Comparison of ENCODE assay signal across 17 mouse cellular contexts in genomic region chr19:40809858-40810257, GRCm38 (mm10). TPM values are rescaled to one million over a fixed set of nuclear protein-coding genes. Genes with fewer than 3 reads are reported as not detected.
DNase-seq lines count a peak whose midpoint lies in the region; ATAC-seq and TF ChIP-seq lines count a peak whose summit lies in the region.
"Had no signal": no experiment of that assay in that cellular context is flagged by ENCODE, and none has a peak within 500 bp of the region (broad histone marks: within the 10 kb centered on the region; RNA-seq: fewer than 3 reads in every experiment).

No protein-coding gene starts in this region.

- H3K27ac ChIP-seq in thymus, adult 2 months (ENCODE audit: control insufficient read depth, insufficient read depth, low read length): no peak overlapping the region
- no peak overlapping the region for H3K27ac ChIP-seq in midbrain, postnatal 0 days (ENCODE audit: low read depth, low read length)
- H3K27ac ChIP-seq: hindbrain, embryonic 14.5 days; limb, embryonic 15.5 days; stomach, postnatal 0 days had no signal

- TF ChIP-seq POLR2A in thymus, adult 2 months (IDR thresholded peaks at IDR 0.05; ENCODE audit: control insufficient read depth, extremely low read depth, insufficient read depth, low read length, poor library complexity): no peak

- no peaks in the 10 kb centered on the region for H3K27me3 ChIP-seq in thymus, adult 2 months (ENCODE audit: control insufficient read depth, insufficient read depth, low read length)
- no peaks in the 10 kb centered on the region for H3K27me3 ChIP-seq in midbrain, postnatal 0 days (ENCODE audit: insufficient read depth, low read length)
- H3K27me3 ChIP-seq: limb, embryonic 15.5 days; megakaryocyte, embryonic 14.5 days had no signal

- peak; percentile 91 for ATAC-seq in CD4-positive, CD25-positive, alpha-beta regulatory T cell, adult 4 months
- peak; percentile 88 to 91 for ATAC-seq in hematopoietic stem cell, adult 5-6 weeks (replicated peaks in 1 of 2; ENCODE audit: insufficient read depth in 1 of 2, low FRiP score in 2 of 2, low TSS enrichment in 1 of 2, low read depth in 1 of 2, poor library complexity in 2 of 2, severe bottlenecking in 2 of 2)
- no peak for ATAC-seq in midbrain, postnatal 0 days (ENCODE audit: low FRiP score)

- no peaks in the 10 kb centered on the region for H3K9me3 ChIP-seq in midbrain, postnatal 0 days (ENCODE audit: low read length)
- H3K9me3 ChIP-seq: limb, embryonic 15.5 days; megakaryocyte, embryonic 14.5 days had no signal

- H3K36me3 ChIP-seq in thymus, adult 2 months (ENCODE audit: control insufficient read depth, insufficient read depth, low read length): no peaks in the 10 kb centered on the region
- no peaks in the 10 kb centered on the region for H3K36me3 ChIP-seq in midbrain, postnatal 0 days (ENCODE audit: insufficient read depth, low read length)
- H3K36me3 ChIP-seq: limb, embryonic 15.5 days had no signal

- H3K4me3 ChIP-seq in thymus, adult 2 months (ENCODE audit: control insufficient read depth, insufficient read depth, low read length): no peak overlapping the region
- H3K4me3 ChIP-seq in midbrain, postnatal 0 days (ENCODE audit: low read depth, low read length): no peak overlapping the region
- H3K4me3 ChIP-seq: erythroblast, embryonic 14.5 days; limb, embryonic 15.5 days; megakaryocyte, embryonic 14.5 days had no signal

- H3K4me2 ChIP-seq in midbrain, postnatal 0 days (ENCODE audit: low read depth, low read length, poor library complexity, severe bottlenecking): no peak overlapping the region
- H3K4me2 ChIP-seq: hindbrain, embryonic 14.5 days; limb, embryonic 15.5 days had no signal

- no peak for TF ChIP-seq CTCF in thymus, adult 2 months (IDR thresholded peaks at IDR 0.05; ENCODE audit: borderline replicate concordance, control insufficient read depth, extremely low read depth, insufficient read depth, low read length, poor library complexity)
- no peak for TF ChIP-seq CTCF in midbrain, postnatal 0 days (IDR thresholded peaks at IDR 0.05)

- H3K9ac ChIP-seq in midbrain, postnatal 0 days (replicated peaks; ENCODE audit: low read length, poor library complexity, severe bottlenecking): no peak overlapping the region
- H3K9ac ChIP-seq: hindbrain, embryonic 14.5 days; limb, embryonic 15.5 days had no signal

- peak; percentile 11 to 30 for DNase-seq in kidney, postnatal 4 days
- DNase-seq in kidney, adult 11 months: no peak
- peak; percentile 51 for DNase-seq in thymus, adult 2 months
- DNase-seq in cerebellum, adult 9-11 months: no peak
- no peak for DNase-seq in midbrain, postnatal 0 days (ENCODE audit: low spot score)
- no peak for DNase-seq in layer of hippocampus, adult 9-11 months
- DNase-seq: adrenal gland, adult 2 months; cerebellum, adult 2 months; lung, adult 2 months; right cerebral cortex, postnatal 25 days had no signal

- H3K4me1 ChIP-seq in thymus, adult 2 months (replicated peaks; ENCODE audit: control insufficient read depth, insufficient read depth, low read length): peaks cover 15% of the 10 kb centered on the region
- no peaks in the 10 kb centered on the region for H3K4me1 ChIP-seq in midbrain, postnatal 0 days (ENCODE audit: insufficient read depth, low read length)
- H3K4me1 ChIP-seq: limb, embryonic 15.5 days had no signal

- 4% methylated on average over 7 of the region's 7 CpGs for WGBS in thymus, adult 2 months
- 64% methylated on average over 7 of the region's 7 CpGs for WGBS in midbrain, postnatal 0 days

RNA-seq across cellular contexts. Expression of gene Ccnj, which starts 21.2 kb away (rescaled TPM):
- 1 to 10 TPM; 4.1 to 5.5 TPM for polyA plus RNA-seq in CD4-positive, CD25-positive, alpha-beta regulatory T cell, adult 4 months (2017; shearing (Covaris generic))
- total RNA-seq in hematopoietic stem cell, adult 5-6 weeks (2017): 9.0 and 11.2 TPM in 2 replicates
- 17.6 and 18.8 TPM in 2 replicates for polyA plus RNA-seq in thymus, adult 2 months (2012; rRNA removed)
- 12.5 and 16.6 TPM in 2 replicates for total RNA-seq in midbrain, postnatal 0 days (2014; rRNA removed)
- 8.6 and 9.7 TPM in 2 replicates for polyA plus RNA-seq in midbrain, postnatal 0 days (2015; fragmentation: Nextera tagmentation; extraction: Ambion mirVana)

Comparison
In these comparisons a context has a peak if more than half of its experiments do, and no peak if none do; other contexts are left out.
1. DNase-seq: peak in kidney, postnatal 4 days (2 of 2) and thymus, adult 2 months (single experiment); none in kidney, adult 11 months (single experiment), cerebellum, adult 9-11 months (single experiment), midbrain, postnatal 0 days (single experiment) and layer of hippocampus, adult 9-11 months (single experiment).